Mouse (Mus musculus): ENCODE data around the gene Pbdc1.

GRCm38 (mm10) chrX:105080096-105080495, 540 bp downstream of the Pbdc1 start:
- TF ChIP-seq CTCF (conservative IDR thresholded peaks at IDR 0.05; ENCODE audit: low read length) (no peak), NANOG (IDR thresholded peaks at IDR 0.05; ENCODE audit: borderline replicate concordance, low read length) (no peak), POU5F1 (IDR thresholded peaks at IDR 0.05; ENCODE audit: borderline replicate concordance, low read length) (no peak)

Measured in E14TG2a.4 (cell line).